Mouse (Mus musculus): Measurements from ENCODE around the gene Zfp503.

Zfp503 gene

GRCm38 (mm10) chr14:21966276-21966675, 23.1 kb downstream of the Zfp503 start:
- DNase-seq: no peak

DNA sequence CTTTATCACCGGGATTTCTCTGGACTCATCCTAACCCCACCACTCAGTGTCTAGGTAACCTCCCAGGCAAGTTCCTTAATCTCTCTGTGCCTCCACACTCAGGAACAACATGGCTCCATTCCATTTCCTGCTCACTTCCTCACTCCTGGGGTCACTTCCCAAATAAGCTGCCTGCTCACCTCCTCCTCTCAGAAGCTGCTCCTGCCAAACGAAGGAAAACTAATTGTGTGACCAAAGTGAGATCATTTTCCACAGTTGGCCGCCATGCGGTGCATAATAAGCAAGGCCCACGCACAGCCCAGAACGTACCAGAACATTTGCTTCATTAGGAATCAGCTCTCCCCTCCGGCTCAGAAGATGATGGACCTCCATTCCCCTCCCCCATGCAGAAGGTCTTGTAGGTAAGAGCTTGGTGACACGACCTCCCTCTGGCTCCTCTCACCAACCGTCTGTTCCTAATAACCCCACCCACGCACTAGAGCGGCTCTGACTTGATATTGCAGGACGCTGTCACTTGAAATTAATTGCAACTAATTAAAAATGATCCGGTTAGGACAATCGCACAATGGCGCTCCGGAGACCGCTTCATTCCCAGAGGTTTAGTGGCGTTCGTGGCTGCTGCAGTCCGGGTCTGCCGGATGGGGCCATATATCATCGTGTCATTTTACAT, 26.9 kb downstream of the Zfp503 start:
- DNase-seq: peak; percentile 87

- DNase-seq: no peak
Measured at GRCm38 (mm10) chr14:21959243-21959642, 30.2 kb downstream of the Zfp503 start.

GRCm38 (mm10) chr14:21958643-21959042, 30.8 kb downstream of the Zfp503 start:
- no peak for DNase-seq

GRCm38 (mm10) chr14:21952541-21952940, 36.9 kb downstream of the Zfp503 start:
- peak; percentile 77 for DNase-seq

- DNase-seq: peak; percentile 62
Measured at GRCm38 (mm10) chr14:21951896-21952523, 37.4 kb downstream of the Zfp503 start.

DNA sequence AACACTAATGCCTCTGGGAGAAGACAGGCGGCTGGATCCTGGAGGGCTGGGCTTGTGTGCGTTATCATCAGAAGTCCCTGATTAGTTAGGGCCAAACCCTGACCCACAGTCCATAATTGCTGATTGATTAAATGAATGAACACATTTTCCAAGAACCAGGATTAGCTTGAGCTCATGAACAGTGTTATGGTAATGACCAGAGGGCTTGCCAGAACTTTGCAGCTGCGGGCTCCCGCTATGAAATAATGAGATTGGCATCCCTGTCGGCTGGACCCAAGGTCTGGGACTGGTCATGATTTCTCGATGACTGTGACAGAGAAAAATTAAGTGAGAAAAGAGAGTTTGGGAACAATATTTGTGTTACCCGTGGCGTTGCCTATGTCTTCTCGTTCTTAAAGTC, 44.5 kb downstream of the Zfp503 start:
- peak; percentile 72 for DNase-seq

DNA sequence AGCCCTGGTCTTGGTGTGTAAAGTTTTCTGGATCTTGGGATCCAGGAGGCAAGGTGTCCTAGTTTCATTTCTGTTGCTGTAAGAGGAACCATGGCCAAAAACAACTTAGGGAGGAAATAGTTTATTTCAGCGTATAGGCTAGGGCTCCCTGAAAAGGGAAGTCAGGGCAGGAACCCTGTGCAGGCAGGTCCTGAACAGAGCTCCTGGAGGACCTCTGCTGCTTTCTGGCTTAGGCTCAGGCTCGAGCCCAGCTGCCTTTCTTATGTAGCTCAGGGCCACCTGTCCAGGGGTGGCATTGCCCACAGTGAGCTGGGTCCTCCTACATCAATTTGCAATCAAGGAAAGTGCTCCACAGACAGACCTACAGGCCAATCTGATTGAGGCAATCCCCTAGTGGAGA, 47.8 kb downstream of the Zfp503 start:
- DNase-seq: peak; percentile 71

GRCm38 (mm10) chr14:21937116-21937515, 52.3 kb downstream of the Zfp503 start:
- peak; percentile 76 for DNase-seq

- peak; percentile 74 for DNase-seq
Measured at GRCm38 (mm10) chr14:21936102-21936630, 53.2 kb downstream of the Zfp503 start.
